Mouse (Mus musculus): ENCODE measurements around the gene Gm2974. TPM values are rescaled to one million over a fixed set of nuclear protein-coding genes. Genes with fewer than 3 reads are reported as not detected.
"Not testable (repeated sequence)": the region's sequence is repeated elsewhere in the genome, so short reads cannot be mapped to it uniquely, and the experiment has no call there.

The Gm2974 gene
- polyA plus RNA-seq (2015; fragmentation: Nextera tagmentation; extraction: Ambion mirVana): 6.8 and 9.7 TPM in 2 replicates

- not testable (repeated sequence) for H3K9me3 ChIP-seq (ENCODE audit: control insufficient read depth, low read length); H3K4me1 ChIP-seq (replicated peaks; ENCODE audit: control insufficient read depth, insufficient read depth, low read length); ATAC-seq; H3K27me3 ChIP-seq (replicated peaks; ENCODE audit: control insufficient read depth, insufficient read depth, low read length); H3K36me3 ChIP-seq (ENCODE audit: control insufficient read depth, insufficient read depth); H3K27ac ChIP-seq (ENCODE audit: low read length)
- WGBS: 12% methylated on average over 39 of the region's 59 CpGs
- peak within 1 kb of the TSS; percentile 60 for H3K4me2 ChIP-seq (ENCODE audit: low read length)
- peak within 1 kb of the TSS; percentile 44 for H3K4me3 ChIP-seq (replicated peaks; ENCODE audit: low read length)
- H3K9ac ChIP-seq (replicated peaks; ENCODE audit: low read depth, low read length): peak within 1 kb of the TSS; percentile 48
These were observed at the start of gene Gm2974 for GRCm38 (mm10) chr14:4182491-4183210. Gene Gm2974, plus strand, starts transcription at chr14:4182576.

- not testable (repeated sequence) for H3K27ac ChIP-seq (ENCODE audit: low read length); H3K9me3 ChIP-seq (ENCODE audit: control insufficient read depth, low read length); ATAC-seq; H3K4me3 ChIP-seq (replicated peaks; ENCODE audit: low read length); H3K4me1 ChIP-seq (replicated peaks; ENCODE audit: control insufficient read depth, insufficient read depth, low read length); H3K27me3 ChIP-seq (replicated peaks; ENCODE audit: control insufficient read depth, insufficient read depth, low read length); H3K36me3 ChIP-seq (ENCODE audit: control insufficient read depth, insufficient read depth); H3K4me2 ChIP-seq (ENCODE audit: low read length); H3K9ac ChIP-seq (replicated peaks; ENCODE audit: low read depth, low read length)
- WGBS: 92% methylated on average over 4 of the region's 4 CpGs
These were observed 40.7 kb upstream of the Gm2974 start for GRCm38 (mm10) chr14:4141646-4142045.

- WGBS: no CpG with 5 or more reads among the region's 2 CpGs
- H3K9ac ChIP-seq (replicated peaks; ENCODE audit: low read depth, low read length); H3K9me3 ChIP-seq (ENCODE audit: control insufficient read depth, low read length); H3K27ac ChIP-seq (ENCODE audit: low read length); H3K4me1 ChIP-seq (replicated peaks; ENCODE audit: control insufficient read depth, insufficient read depth, low read length); H3K27me3 ChIP-seq (replicated peaks; ENCODE audit: control insufficient read depth, insufficient read depth, low read length); H3K36me3 ChIP-seq (ENCODE audit: control insufficient read depth, insufficient read depth); ATAC-seq; H3K4me3 ChIP-seq (replicated peaks; ENCODE audit: low read length); H3K4me2 ChIP-seq (ENCODE audit: low read length): not testable (repeated sequence)
These were observed 17.6 kb upstream of the Gm2974 start, which contains the start of gene Gm3127 for GRCm38 (mm10) chr14:4164730-4165129. Gene Gm3127, plus strand, starts transcription at chr14:4165030.

GRCm38 (mm10) chr14:4182030-4182429 is 346 bp upstream of the Gm2974 start:
- Histone ChIP-seq H3K4me2 (ENCODE audit: low read length) (peak overlapping the region; percentile 60), H3K9ac (replicated peaks; ENCODE audit: low read depth, low read length) (peak overlapping the region; percentile 48), H3K4me3 (replicated peaks; ENCODE audit: low read length) (peak overlapping the region; percentile 44)
- not testable (repeated sequence) for H3K27ac ChIP-seq (ENCODE audit: low read length); H3K9me3 ChIP-seq (ENCODE audit: control insufficient read depth, low read length); ATAC-seq; H3K4me1 ChIP-seq (replicated peaks; ENCODE audit: control insufficient read depth, insufficient read depth, low read length); H3K27me3 ChIP-seq (replicated peaks; ENCODE audit: control insufficient read depth, insufficient read depth, low read length); H3K36me3 ChIP-seq (ENCODE audit: control insufficient read depth, insufficient read depth)
- 17% methylated on average over 8 of the region's 14 CpGs for WGBS

- not testable (repeated sequence) for H3K27me3 ChIP-seq (replicated peaks; ENCODE audit: control insufficient read depth, insufficient read depth, low read length); H3K4me1 ChIP-seq (replicated peaks; ENCODE audit: control insufficient read depth, insufficient read depth, low read length); H3K9ac ChIP-seq (replicated peaks; ENCODE audit: low read depth, low read length); H3K36me3 ChIP-seq (ENCODE audit: control insufficient read depth, insufficient read depth); H3K4me3 ChIP-seq (replicated peaks; ENCODE audit: low read length); ATAC-seq; H3K27ac ChIP-seq (ENCODE audit: low read length); H3K4me2 ChIP-seq (ENCODE audit: low read length); H3K9me3 ChIP-seq (ENCODE audit: control insufficient read depth, low read length)
- WGBS: 37% methylated on average over 4 of the region's 10 CpGs
These were observed 999 bp downstream of the Gm2974 start for GRCm38 (mm10) chr14:4183375-4183774.

GRCm38 (mm10) chr14:4249331-4249730 is 67.0 kb downstream of the Gm2974 start, which contains the start of gene Gm3138:
Gene Gm3138, plus strand, starts transcription at chr14:4249631.
- ATAC-seq; H3K27ac ChIP-seq (ENCODE audit: low read length); H3K4me3 ChIP-seq (replicated peaks; ENCODE audit: low read length); H3K9ac ChIP-seq (replicated peaks; ENCODE audit: low read depth, low read length); H3K36me3 ChIP-seq (ENCODE audit: control insufficient read depth, insufficient read depth); H3K4me2 ChIP-seq (ENCODE audit: low read length); H3K27me3 ChIP-seq (replicated peaks; ENCODE audit: control insufficient read depth, insufficient read depth, low read length); H3K4me1 ChIP-seq (replicated peaks; ENCODE audit: control insufficient read depth, insufficient read depth, low read length); H3K9me3 ChIP-seq (ENCODE audit: control insufficient read depth, low read length): not testable (repeated sequence)
- WGBS: no CpG with 5 or more reads among the region's 2 CpGs

Other genes starting within 250 kb of the Gm2974 start
- gene Gm3095, start 219.0 kb upstream of the Gm2974 start, polyA plus RNA-seq (2015; fragmentation: Nextera tagmentation; extraction: Ambion mirVana): 0.70 and 2.0 TPM in 2 replicates
- not detected in 2 replicates for gene Gm3099, start 184.2 kb upstream of the Gm2974 start, polyA plus RNA-seq (2015; fragmentation: Nextera tagmentation; extraction: Ambion mirVana)
- 4.4 and 5.1 TPM in 2 replicates for gene Gm5796, start 158.6 kb upstream of the Gm2974 start, polyA plus RNA-seq (2015; fragmentation: Nextera tagmentation; extraction: Ambion mirVana)
- gene Gm3115, start 98.5 kb upstream of the Gm2974 start, polyA plus RNA-seq (2015; fragmentation: Nextera tagmentation; extraction: Ambion mirVana): not detected in 2 replicates
- gene Gm8108, start 72.0 kb upstream of the Gm2974 start, polyA plus RNA-seq (2015; fragmentation: Nextera tagmentation; extraction: Ambion mirVana): 2.8 and 3.8 TPM in 2 replicates
- gene Gm3127, start 17.5 kb upstream of the Gm2974 start, polyA plus RNA-seq (2015; fragmentation: Nextera tagmentation; extraction: Ambion mirVana): not detected in 2 replicates
- gene Gm3138, start 67.1 kb downstream of the Gm2974 start, polyA plus RNA-seq (2015; fragmentation: Nextera tagmentation; extraction: Ambion mirVana): not detected in 2 replicates
- gene Gm3149, start 134.7 kb downstream of the Gm2974 start, polyA plus RNA-seq (2015; fragmentation: Nextera tagmentation; extraction: Ambion mirVana): not detected in 2 replicates
- 5.6 and 6.7 TPM in 2 replicates for gene 2610042L04Rik, start 152.2 kb downstream of the Gm2974 start, polyA plus RNA-seq (2015; fragmentation: Nextera tagmentation; extraction: Ambion mirVana)
- gene Gm3159, start 214.9 kb downstream of the Gm2974 start, polyA plus RNA-seq (2015; fragmentation: Nextera tagmentation; extraction: Ambion mirVana): not detected in 2 replicates
- gene Gm3164, start 232.9 kb downstream of the Gm2974 start, polyA plus RNA-seq (2015; fragmentation: Nextera tagmentation; extraction: Ambion mirVana): 4.3 and 4.6 TPM in 2 replicates
- 2.4 TPM in 1 of 2 replicates, not detected in the other for gene Gm3173, start 248.4 kb downstream of the Gm2974 start, polyA plus RNA-seq (2015; fragmentation: Nextera tagmentation; extraction: Ambion mirVana)